Mouse (Mus musculus): ENCODE data around the gene Foxk1.

DNA sequence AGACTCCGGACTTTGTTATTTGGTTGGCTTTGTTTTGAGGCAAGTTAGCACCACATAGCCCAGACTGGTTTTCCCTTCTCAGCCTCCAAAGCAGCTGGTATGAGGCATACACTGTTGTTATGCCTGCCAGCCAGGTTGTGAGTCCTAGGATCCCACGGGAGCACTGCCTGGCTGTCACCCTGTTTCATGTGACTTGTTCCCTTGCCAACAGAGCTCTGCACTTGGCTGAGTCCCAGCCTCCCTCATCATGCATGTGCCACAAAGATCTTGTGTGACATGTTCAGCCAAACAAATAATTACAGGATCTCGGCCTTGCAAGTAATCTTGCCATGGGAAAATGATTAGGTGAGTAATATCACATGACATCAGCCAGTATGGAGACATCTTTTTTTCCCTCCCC is 38.4 kb upstream of the Foxk1 start:
- no peak for TF ChIP-seq HCFC1 (IDR thresholded peaks at IDR 0.05; ENCODE audit: borderline replicate concordance, insufficient read depth, low read length)
- TF ChIP-seq MAFK (IDR thresholded peaks at IDR 0.05; ENCODE audit: insufficient read depth, low read depth, low read length) = no peak
- no peak for TF ChIP-seq CHD2 (IDR thresholded peaks at IDR 0.05; ENCODE audit: low read depth, low read length)
- no peak for TF ChIP-seq ZC3H11A (IDR thresholded peaks at IDR 0.05; ENCODE audit: borderline replicate concordance, low read depth, low read length)
- TF ChIP-seq ZNF384 (IDR thresholded peaks at IDR 0.05; ENCODE audit: low read depth, low read length) = no peak
